25 mouse cellular contexts compared by ENCODE assay signal in the genomic region with DNA sequence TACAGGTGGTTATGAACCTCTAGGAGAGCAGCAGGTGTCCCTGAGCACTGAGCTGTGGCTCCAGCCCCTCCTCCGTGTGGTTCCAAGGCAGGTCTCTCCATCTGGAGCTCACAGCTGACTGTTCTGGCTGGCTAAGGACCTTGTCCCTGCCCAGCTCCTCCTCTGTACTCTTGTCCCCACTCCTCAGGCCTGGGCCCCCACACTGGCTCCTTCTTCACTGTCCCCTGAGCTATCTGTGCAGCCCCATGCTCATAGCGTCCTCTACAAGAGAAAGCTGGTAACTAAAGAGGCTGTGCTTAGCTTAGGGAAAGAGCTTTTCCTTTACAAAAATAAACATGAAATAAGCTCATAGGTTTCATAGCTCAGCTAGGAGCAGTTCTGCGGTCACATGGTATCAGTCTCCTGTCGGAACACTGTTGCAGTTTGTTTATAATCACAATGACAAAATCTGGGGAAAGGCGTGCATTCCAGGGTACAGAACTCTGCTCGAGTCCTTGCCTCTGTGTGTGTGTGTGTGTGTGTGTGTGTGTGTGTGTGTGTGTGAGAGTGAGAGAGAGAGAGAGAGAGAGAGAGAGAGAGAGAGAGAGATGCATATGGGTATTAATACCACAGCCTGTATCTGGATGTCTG.
DNase-seq lines count a peak whose midpoint lies in the region; ATAC-seq and TF ChIP-seq lines count a peak whose summit lies in the region.
"Had no signal": no experiment of that assay in that cellular context is flagged by ENCODE, and none has a peak within 500 bp of the region (broad histone marks: within the 10 kb centered on the region; RNA-seq: fewer than 3 reads in every experiment).

No protein-coding gene starts in this region.

- TF ChIP-seq POLR2A in olfactory bulb, adult 2 months (IDR thresholded peaks at IDR 0.05; ENCODE audit: insufficient read depth, low read depth, low read length): no peak

- no peaks in the 10 kb centered on the region for H3K27me3 ChIP-seq in hindbrain, postnatal 0 days (ENCODE audit: insufficient read depth, low read length)
- no peaks in the 10 kb centered on the region for H3K27me3 ChIP-seq in hindbrain, embryonic 12.5 days
- H3K27me3 ChIP-seq in kidney, postnatal 0 days (ENCODE audit: insufficient read depth, low read length): no peaks in the 10 kb centered on the region
- H3K27me3 ChIP-seq in neural tube, embryonic 15.5 days (replicated peaks): no peaks in the 10 kb centered on the region
- H3K27me3 ChIP-seq: heart, embryonic 15.5 days; liver, embryonic 12.5 days had no signal

- H3K27ac ChIP-seq in hindbrain, postnatal 0 days: no peak overlapping the region
- H3K27ac ChIP-seq in hindbrain, embryonic 12.5 days: no peak overlapping the region
- no peak overlapping the region for H3K27ac ChIP-seq in kidney, postnatal 0 days
- H3K27ac ChIP-seq in neural tube, embryonic 15.5 days (replicated peaks): 0 out of 2 replicates have a peak overlapping the region, but pooled peaks have one; percentile 51
- H3K27ac ChIP-seq in olfactory bulb, adult 2 months (ENCODE audit: insufficient read depth, low read depth, low read length): 0 out of 2 replicates have a peak overlapping the region, but pooled peaks have one; percentile 8
- H3K27ac ChIP-seq: heart, embryonic 10.5 days; heart, embryonic 15.5 days had no signal

- TF ChIP-seq CTCF in hindbrain, postnatal 0 days (IDR thresholded peaks at IDR 0.05; ENCODE audit: low read depth): no peak
- no peak for TF ChIP-seq CTCF in kidney, postnatal 0 days (IDR thresholded peaks at IDR 0.05; ENCODE audit: low read depth)
- no peak for TF ChIP-seq CTCF in olfactory bulb, adult 2 months (IDR thresholded peaks at IDR 0.05; ENCODE audit: insufficient read depth, low read depth, low read length)

- H3K9ac ChIP-seq in hindbrain, postnatal 0 days (replicated peaks; ENCODE audit: low read length): no peak overlapping the region
- no peak overlapping the region for H3K9ac ChIP-seq in hindbrain, embryonic 12.5 days
- H3K9ac ChIP-seq in kidney, postnatal 0 days (ENCODE audit: low read depth, low read length): no peak overlapping the region
- no peak overlapping the region for H3K9ac ChIP-seq in neural tube, embryonic 15.5 days (replicated peaks)
- H3K9ac ChIP-seq: heart, embryonic 15.5 days; liver, embryonic 12.5 days; liver, postnatal 0 days had no signal

- H3K4me1 ChIP-seq in hindbrain, postnatal 0 days (ENCODE audit: insufficient read depth, low read length): no peaks in the 10 kb centered on the region
- H3K4me1 ChIP-seq in hindbrain, embryonic 12.5 days: 0 out of 2 replicates have a peak, but pooled peaks cover 5% of the 10 kb centered on the region
- no peaks in the 10 kb centered on the region for H3K4me1 ChIP-seq in kidney, postnatal 0 days (replicated peaks; ENCODE audit: insufficient read depth, low read length)
- H3K4me1 ChIP-seq in neural tube, embryonic 15.5 days: peaks cover 17% of the 10 kb centered on the region
- H3K4me1 ChIP-seq in olfactory bulb, adult 2 months (ENCODE audit: control insufficient read depth, insufficient read depth, low read length): peaks cover 6% of the 10 kb centered on the region

- no peak overlapping the region for H3K4me2 ChIP-seq in hindbrain, postnatal 0 days (ENCODE audit: low read depth, low read length)
- H3K4me2 ChIP-seq in hindbrain, embryonic 12.5 days (replicated peaks): no peak overlapping the region
- no peak overlapping the region for H3K4me2 ChIP-seq in kidney, postnatal 0 days (ENCODE audit: low read length)
- H3K4me2 ChIP-seq in neural tube, embryonic 15.5 days: no peak overlapping the region
- H3K4me2 ChIP-seq: heart, embryonic 15.5 days; liver, embryonic 12.5 days had no signal

- no peak overlapping the region for H3K4me3 ChIP-seq in hindbrain, postnatal 0 days (ENCODE audit: low read length)
- no peak overlapping the region for H3K4me3 ChIP-seq in hindbrain, embryonic 12.5 days
- no peak overlapping the region for H3K4me3 ChIP-seq in kidney, postnatal 0 days (replicated peaks; ENCODE audit: low read depth, low read length)
- H3K4me3 ChIP-seq in neural tube, embryonic 15.5 days (replicated peaks): no peak overlapping the region
- H3K4me3 ChIP-seq in olfactory bulb, adult 2 months (ENCODE audit: insufficient read depth, low read depth, low read length): no peak overlapping the region
- H3K4me3 ChIP-seq: erythroblast, embryonic 14.5 days; heart, embryonic 10.5 days; heart, embryonic 15.5 days; liver, embryonic 12.5 days had no signal

- no peaks in the 10 kb centered on the region for H3K9me3 ChIP-seq in hindbrain, postnatal 0 days (ENCODE audit: low read length)
- H3K9me3 ChIP-seq in hindbrain, embryonic 12.5 days (replicated peaks): no peaks in the 10 kb centered on the region
- no peaks in the 10 kb centered on the region for H3K9me3 ChIP-seq in kidney, postnatal 0 days (replicated peaks; ENCODE audit: low read length)
- H3K9me3 ChIP-seq in neural tube, embryonic 15.5 days (replicated peaks): no peaks in the 10 kb centered on the region
- H3K9me3 ChIP-seq: heart, embryonic 10.5 days; heart, embryonic 15.5 days; liver, embryonic 12.5 days had no signal

- no peak for DNase-seq in hindbrain, postnatal 0 days (ENCODE audit: low spot score)
- no peak for DNase-seq in kidney, postnatal 0 days (ENCODE audit: low spot score)
- DNase-seq in kidney, adult 8-10 months: no peak
- no peak for DNase-seq in neural tube, embryonic 10.5 days (ENCODE audit: extremely low spot score, low spot score)
- DNase-seq: adrenal gland, postnatal 25 days; cerebellum, adult 11-12 months; cerebellum, adult 9-11 months; embryo, embryonic 11 days; gastrocnemius, postnatal 10 days; kidney, adult 9 months; layer of hippocampus, postnatal 36 days; left cerebral cortex, postnatal 4 days; liver, postnatal 0 days; midbrain, embryonic 14.5 days; right cerebral cortex, adult 18-20 months; right cerebral cortex, postnatal 4 days; thymus, postnatal 14 days had no signal

- whole genome bisulfite sequencing in hindbrain, postnatal 0 days: 65% methylated on average over 6 of the region's 6 CpGs
- WGBS in hindbrain, embryonic 12.5 days: 88% methylated on average over 6 of the region's 6 CpGs
- 55% methylated on average over 6 of the region's 6 CpGs for WGBS in kidney, postnatal 0 days
- WGBS in neural tube, embryonic 15.5 days: 74% methylated on average over 6 of the region's 6 CpGs
- 44% methylated on average over 6 of the region's 6 CpGs for WGBS in olfactory bulb, adult 2 months

- 0 out of 2 replicates have a peak, but pooled peaks have one; percentile 24 for ATAC-seq in hindbrain, postnatal 0 days
- no peak for ATAC-seq in hindbrain, embryonic 12.5 days (ENCODE audit: low FRiP score)
- ATAC-seq in kidney, postnatal 0 days (replicated peaks; ENCODE audit: low FRiP score, low read depth): peak; percentile 25; the same call in 1 of the 2 replicates
- ATAC-seq in neural tube, embryonic 15.5 days (ENCODE audit: low FRiP score): no peak; the same call in 1 of the 2 replicates
- ATAC-seq: CD4-positive, CD25-positive, alpha-beta regulatory T cell, adult 4 months; liver, embryonic 12.5 days; liver, postnatal 0 days had no signal

- peaks cover 10% of the 10 kb centered on the region; the same call in 1 of the 2 replicates for H3K36me3 ChIP-seq in hindbrain, postnatal 0 days (ENCODE audit: insufficient read depth, low read length)
- H3K36me3 ChIP-seq in hindbrain, embryonic 12.5 days: peaks cover 48% of the 10 kb centered on the region
- peaks cover 27% of the 10 kb centered on the region for H3K36me3 ChIP-seq in kidney, postnatal 0 days (ENCODE audit: insufficient read depth, low read length)
- H3K36me3 ChIP-seq in neural tube, embryonic 15.5 days: peaks cover 29% of the 10 kb centered on the region

Comparison
In these comparisons a context has a peak if more than half of its experiments do, and no peak if none do; other contexts are left out.
1. ATAC-seq: peak in hindbrain, postnatal 0 days (single experiment) and kidney, postnatal 0 days (single experiment); none in hindbrain, embryonic 12.5 days (single experiment) and neural tube, embryonic 15.5 days (single experiment).
2. H3K27ac ChIP-seq: peak in neural tube, embryonic 15.5 days (single experiment) and olfactory bulb, adult 2 months (single experiment); none in hindbrain, postnatal 0 days (single experiment), hindbrain, embryonic 12.5 days (single experiment) and kidney, postnatal 0 days (single experiment).